Mouse (Mus musculus) cerebellum, adult 18-20 months (tissue): ENCODE data around the gene Krtap6-2.

Source experiments
- DNase-seq, 2 experiments: peaks; one replicate each; pipeline ENCODE4 v3.0.0; 2021

The Krtap6-2 gene

GRCm38 (mm10) chr16:89420011-89420410 lies at the start of gene Krtap6-2:
Gene Krtap6-2 (minus strand): TSS chr16:89420111.
- DNase-seq: no peak

- DNase-seq: no peak
Measured at GRCm38 (mm10) chr16:89461189-89461588, 41.3 kb upstream of the Krtap6-2 start.

- no peak for DNase-seq
Measured at GRCm38 (mm10) chr16:89429586-89429985, 9.7 kb upstream of the Krtap6-2 start.

GRCm38 (mm10) chr16:89425310-89425709 lies 5.4 kb upstream of the Krtap6-2 start:
- no peak for DNase-seq

- no peak for DNase-seq
Measured at GRCm38 (mm10) chr16:89416311-89416710, 3.6 kb downstream of the Krtap6-2 start.

- no peak for DNase-seq
Measured at GRCm38 (mm10) chr16:89410345-89411068, 9.4 kb downstream of the Krtap6-2 start.

GRCm38 (mm10) chr16:89403768-89404167 lies 16.1 kb downstream of the Krtap6-2 start, which contains the start of gene Krtap21-1:
Gene Krtap21-1 (minus strand): TSS chr16:89403868.
- DNase-seq: no peak

- DNase-seq: no peak
Measured at GRCm38 (mm10) chr16:89372734-89373461, 47.0 kb downstream of the Krtap6-2 start.
